Mouse (Mus musculus) lung, adult 18-20 months (tissue): Measurements from ENCODE around the gene Nr3c2.

Source experiments
- DNase-seq, 2 experiments: peaks; one replicate each; pipeline ENCODE4 v3.0.0; 2022; ENCODE audit warnings: mixed read lengths in 2 of 2

Gene Nr3c2

DNA sequence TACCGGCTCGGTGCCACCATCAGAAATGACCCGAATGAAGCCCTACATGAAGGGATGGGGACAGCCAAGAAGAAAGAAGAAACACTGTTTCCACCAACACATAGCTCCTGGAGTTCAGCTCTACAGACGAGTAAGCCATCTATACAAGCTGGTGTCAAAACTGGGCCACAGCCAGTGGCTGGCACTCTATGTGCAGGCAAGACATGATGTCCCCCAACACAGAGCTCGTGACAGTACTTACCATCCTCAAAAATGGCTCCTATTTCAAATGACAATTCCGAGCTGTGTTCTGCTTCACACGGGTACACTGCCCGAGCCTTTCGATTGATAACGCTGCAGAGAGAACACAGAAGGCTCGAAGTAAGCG, 357.8 kb downstream of the Nr3c2 start:
- DNase-seq: no peak

DNA sequence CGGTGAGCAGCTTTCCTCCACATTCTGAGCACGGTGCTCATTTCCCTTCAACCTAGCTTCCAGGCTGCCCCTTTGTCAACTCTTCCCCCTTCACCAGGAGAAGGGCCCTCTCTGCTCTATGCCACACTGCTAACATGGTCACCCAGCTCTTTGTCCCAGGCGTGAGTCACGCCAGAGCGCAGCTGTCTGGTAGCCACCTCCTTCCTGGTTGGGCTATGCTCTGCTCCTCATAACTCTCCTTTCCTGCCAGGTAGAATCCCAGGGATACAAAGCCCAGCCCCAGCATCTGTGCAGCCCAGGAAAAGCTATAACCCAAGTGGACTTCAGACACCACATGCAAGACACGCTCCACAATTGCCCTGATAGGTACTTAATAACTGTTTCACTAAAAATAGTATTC, 362.0 kb downstream of the Nr3c2 start:
- DNase-seq: no peak

GRCm38 (mm10) chr8:77262216-77263009, 363.2 kb downstream of the Nr3c2 start:
- DNase-seq: no peak

DNA sequence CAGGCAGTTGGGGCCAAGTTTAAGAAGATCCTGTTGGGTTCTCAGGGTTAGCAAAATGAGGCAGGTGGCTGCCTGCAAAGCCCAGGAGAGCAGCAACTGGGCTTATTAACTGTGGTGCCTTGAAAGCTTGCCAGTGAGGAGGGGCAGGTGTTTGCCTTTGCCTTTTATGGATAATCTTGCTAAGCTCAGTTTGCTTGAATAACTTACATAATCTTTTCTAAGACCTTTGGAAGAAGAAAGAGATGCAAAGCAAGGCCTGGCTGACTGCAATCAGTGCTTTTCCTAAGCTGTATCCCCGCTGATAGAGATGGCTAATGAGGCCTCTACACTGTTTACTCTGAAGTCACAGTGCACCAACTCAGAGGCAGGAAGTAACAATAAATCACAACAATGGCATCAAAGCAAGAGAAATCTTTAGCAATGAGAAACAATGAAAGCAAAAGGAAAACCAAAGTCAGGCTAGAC, 368.7 kb downstream of the Nr3c2 start:
- peak; percentile 53 to 67 for DNase-seq

- no peak for DNase-seq
Measured at GRCm38 (mm10) chr8:77272136-77272535, 372.9 kb downstream of the Nr3c2 start.

GRCm38 (mm10) chr8:77275571-77275970, 376.3 kb downstream of the Nr3c2 start:
- DNase-seq: no peak

GRCm38 (mm10) chr8:77276827-77277226, 377.6 kb downstream of the Nr3c2 start:
- peak; percentile 66 to 80 for DNase-seq

DNA sequence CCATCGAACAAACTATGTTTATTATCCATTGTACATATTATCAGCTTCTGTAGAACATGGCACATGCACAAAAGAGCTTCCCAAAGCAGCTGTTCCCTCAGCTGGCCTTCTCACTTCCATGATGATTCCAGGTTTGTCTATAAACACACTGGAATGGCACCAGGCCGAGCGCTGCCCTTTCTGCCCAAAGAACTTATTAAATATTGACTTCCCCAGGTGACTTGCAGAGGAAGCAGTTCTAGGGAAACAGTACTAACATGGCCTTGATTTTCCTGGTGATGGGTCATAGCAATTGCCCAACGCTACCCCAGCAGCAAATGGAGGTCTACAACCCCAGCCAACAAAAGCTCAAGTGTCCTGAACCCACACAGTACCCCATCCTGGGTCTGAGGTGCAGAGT, 379.0 kb downstream of the Nr3c2 start:
- DNase-seq: no peak

DNA sequence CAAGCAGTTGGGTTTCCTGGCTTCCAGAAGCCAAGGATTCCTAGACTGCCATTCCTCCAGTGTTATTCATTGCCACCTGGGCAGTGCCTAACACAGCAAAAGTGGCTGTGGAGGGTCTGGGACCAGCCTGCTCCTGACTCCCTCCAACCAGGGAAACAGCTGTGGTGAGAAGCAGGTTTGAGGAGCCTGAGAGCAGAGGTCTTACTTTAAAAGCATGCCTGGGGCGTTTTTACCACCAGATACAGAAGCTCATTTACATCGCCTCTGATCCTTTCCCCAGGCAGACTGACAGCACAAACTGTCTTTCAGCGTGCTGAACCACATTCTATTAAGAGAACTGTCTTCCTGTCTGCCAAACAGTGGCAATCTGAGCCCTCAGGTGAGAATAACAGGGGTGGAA, 380.7 kb downstream of the Nr3c2 start:
- DNase-seq: no peak

- DNase-seq: no peak
Measured at GRCm38 (mm10) chr8:77282605-77283236, 383.5 kb downstream of the Nr3c2 start.

DNA sequence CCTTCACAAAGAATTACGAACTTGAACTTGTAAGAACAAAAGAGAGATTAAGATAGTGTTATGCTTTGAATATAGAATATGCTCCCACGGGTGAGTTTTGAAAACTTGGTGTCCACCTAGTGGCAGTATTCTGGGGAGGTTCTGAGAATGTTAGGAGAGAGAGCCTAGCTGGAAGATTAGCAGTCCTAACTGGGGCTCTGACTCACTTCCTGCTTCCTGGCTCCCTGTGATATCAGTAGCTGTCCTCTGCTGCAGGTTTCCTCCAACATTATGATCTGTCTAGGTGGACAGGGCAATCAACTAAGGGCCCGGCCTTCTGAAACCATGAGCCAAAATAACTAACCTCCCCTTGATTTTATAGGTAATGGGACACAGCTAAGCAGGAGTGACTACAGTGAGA, 385.2 kb downstream of the Nr3c2 start:
- no peak for DNase-seq

GRCm38 (mm10) chr8:77288065-77288464, 388.8 kb downstream of the Nr3c2 start:
- peak in 1 of 2 experiments; percentile 25 for DNase-seq

- no peak for DNase-seq
Measured at GRCm38 (mm10) chr8:77288492-77288891, 389.2 kb downstream of the Nr3c2 start.

DNA sequence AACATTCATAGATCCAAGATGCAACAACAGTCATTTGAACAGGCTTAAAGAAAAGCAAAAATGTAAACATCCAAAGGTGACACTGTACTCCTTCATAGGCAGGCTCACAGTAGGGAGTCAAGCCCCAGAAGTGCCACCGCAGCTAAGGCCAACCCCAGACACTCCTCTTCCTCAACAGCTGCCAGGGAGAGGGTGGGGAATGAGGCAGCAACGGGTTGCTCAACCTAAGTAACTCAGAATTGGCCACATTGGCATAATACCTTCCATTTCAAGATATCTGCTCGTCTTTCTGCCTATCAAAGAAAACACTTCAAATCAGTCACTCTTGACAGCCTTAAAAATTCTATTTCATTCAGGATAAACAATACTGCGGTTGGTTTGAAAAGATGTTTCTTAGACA, 392.9 kb downstream of the Nr3c2 start:
- DNase-seq: no peak

DNA sequence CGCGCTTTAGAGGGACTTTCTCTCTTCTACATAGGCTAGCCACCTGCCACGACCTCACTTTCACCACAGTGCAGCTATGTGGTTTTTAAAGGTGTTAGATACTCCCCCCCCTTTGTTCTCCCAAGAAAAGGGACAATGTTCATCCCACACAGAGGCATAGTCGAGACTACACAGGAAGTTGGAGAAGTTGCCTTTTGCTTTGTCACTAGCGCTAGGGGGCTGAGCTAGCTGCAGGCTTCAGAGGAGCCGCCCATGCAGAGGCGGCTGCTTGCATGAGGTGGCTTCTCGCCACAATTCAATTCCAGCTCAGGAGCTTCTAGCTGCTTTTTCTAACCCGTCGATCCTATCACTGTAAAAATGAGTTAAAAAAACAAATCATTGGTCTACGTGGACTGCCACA, 393.4 kb downstream of the Nr3c2 start:
- no peak for DNase-seq

DNA sequence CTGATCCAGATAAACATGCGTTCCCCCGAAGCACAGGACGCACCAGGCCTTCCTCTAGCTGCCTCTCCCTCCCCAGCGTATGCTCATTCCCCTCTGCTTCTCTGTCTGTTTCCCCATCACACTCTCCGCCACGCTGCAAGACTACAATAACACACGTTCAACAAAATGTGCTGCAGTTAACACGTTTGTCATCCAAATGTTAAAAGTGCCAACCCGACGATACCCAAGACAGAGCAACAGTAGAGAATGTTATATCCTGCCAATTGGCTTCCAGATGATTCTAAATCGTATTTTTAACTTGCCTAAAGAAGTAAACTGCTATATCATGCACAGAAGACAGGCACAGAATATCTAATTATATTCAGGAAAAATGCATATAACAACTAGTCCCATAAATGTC, 395.4 kb downstream of the Nr3c2 start:
- DNase-seq: no peak
